Mouse (Mus musculus) stomach, embryonic 16.5 days (tissue): Measurements from ENCODE around the gene Eif3c. TPM values are rescaled to one million over a fixed set of nuclear protein-coding genes. Genes with fewer than 3 reads are reported as not detected.
A peak's percentile ranks its signal among the peaks of the same experiment; 100 is the strongest.

Experiments
- ATAC-seq: fragments of 200-750 bp; cut with Nextera tagmentation; 2 replicates; pipeline ENCODE4 v1.8.0; 2017; ENCODE audit warnings: moderate number of reproducible peaks, moderate TSS enrichment; ENCODE audit not compliant: insufficient read depth, low FRiP score
- H3K27ac ChIP-seq: fragments of 300-500 bp; sonication (generic); 2 replicates; pipeline ENCODE4 v1.5.1; 2014; ENCODE audit warnings: low read length
- H3K27me3 ChIP-seq: fragments of 300-500 bp; sonication (generic); 2 replicates; pipeline ENCODE4 v1.6.1; 2014; ENCODE audit warnings: low read length, control low read depth, mixed read lengths; ENCODE audit not compliant: control insufficient read depth, insufficient read depth
- H3K36me3 ChIP-seq: fragments of 300-500 bp; sonication (generic); 2 replicates; pipeline ENCODE4 v1.6.1; 2014; ENCODE audit warnings: low read length; ENCODE audit not compliant: control insufficient read depth, insufficient read depth
- H3K4me1 ChIP-seq: fragments of 300-500 bp; sonication (generic); 2 replicates; pipeline ENCODE4 v1.6.1; 2014; ENCODE audit warnings: low read length, control low read depth, mixed read lengths; ENCODE audit not compliant: control insufficient read depth, insufficient read depth
- H3K4me2 ChIP-seq: fragments of 300-500 bp; sonication (generic); 2 replicates; pipeline ENCODE4 v1.6.1; 2014; ENCODE audit warnings: low read depth, low read length, mixed read lengths
- H3K4me3 ChIP-seq: fragments of 300-500 bp; sonication (generic); replicated peaks from 2 replicates; pipeline ENCODE4 v1.5.1; 2014; ENCODE audit warnings: mild to moderate bottlenecking, low read length
- H3K9ac ChIP-seq: fragments of 300-500 bp; sonication (generic); 2 replicates; pipeline ENCODE4 v1.6.1; 2014; ENCODE audit warnings: low read length
- H3K9me3 ChIP-seq: fragments of 300-500 bp; sonication (generic); replicated peaks from 2 replicates; pipeline ENCODE4 v1.6.1; 2016; ENCODE audit warnings: low read length, control low read depth; ENCODE audit not compliant: control insufficient read depth
- WGBS: fragments of 180-500 bp; shearing (Covaris S2); extraction: QIAGEN DNeasy Blood & Tissue Kit; methylation state at CpG from one replicate; pipeline ENCODE4 v1.1.7; 2014; 5-methylcytosine and 5-hydroxymethylcytosine counted together
- polyA plus RNA-seq: library from polyadenylated mRNA; unstranded; fragments of >200 nt; fragmentation: Nextera tagmentation; extraction: Ambion mirVana; gene quantifications from 2 replicates; pipeline ENCODE4 v1.2.1, GENCODE M21; 2015

The Eif3c gene
- polyA plus RNA-seq, 1 experiment from 2014 or later: 176 TPM

DNA sequence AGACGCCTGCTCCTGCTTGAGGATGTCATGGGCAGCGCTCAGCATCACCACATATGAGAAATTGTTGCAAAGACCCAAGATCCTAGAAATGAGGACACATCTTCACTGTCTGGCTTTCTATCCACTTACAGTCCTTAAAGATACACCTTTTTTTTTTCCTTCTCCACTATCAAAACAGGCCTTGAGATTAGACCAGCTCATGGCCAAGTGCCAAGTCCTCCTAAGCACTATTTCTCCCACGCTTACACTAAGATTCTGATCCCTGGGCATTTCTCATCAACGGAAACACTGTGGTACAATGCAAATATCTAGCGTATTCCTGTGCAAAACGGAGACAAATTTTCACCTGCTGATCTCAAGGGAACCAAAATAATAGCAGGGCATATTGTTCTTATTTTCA, 15.4 kb upstream of the Eif3c start:
- Histone ChIP-seq H3K9me3 (no peaks in the 10 kb centered on the region), H3K9ac (no peak overlapping the region), H3K27ac (no peak overlapping the region), H3K4me1 (0 out of 2 replicates have a peak, but pooled peaks cover 4% of the 10 kb centered on the region), H3K4me3 (no peak overlapping the region), H3K36me3 (no peaks in the 10 kb centered on the region), H3K27me3 (no peaks in the 10 kb centered on the region; the same call in 1 of the 2 replicates), H3K4me2 (no peak overlapping the region)
- no peak for ATAC-seq
- WGBS: 73% methylated on average over 6 of the region's 6 CpGs

DNA sequence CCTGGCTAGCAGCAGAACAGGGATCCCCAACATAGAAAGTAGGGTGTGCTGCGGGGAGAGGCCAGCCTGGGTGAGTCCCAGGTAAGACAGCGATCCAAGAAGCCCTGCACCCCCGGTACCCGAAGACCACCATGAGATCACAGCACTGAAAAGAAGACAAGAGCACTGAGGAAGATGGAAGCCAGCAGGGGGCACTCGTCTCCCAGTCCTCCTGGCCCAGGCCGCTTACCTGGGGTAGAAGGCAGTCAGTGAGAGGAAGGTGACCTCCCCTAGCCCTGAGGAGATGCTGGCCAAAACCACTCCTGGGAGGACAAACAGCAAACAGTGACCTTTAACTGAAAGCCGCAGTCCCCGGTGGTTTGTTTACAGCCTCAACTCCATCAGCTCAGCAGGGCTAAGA, 13.0 kb upstream of the Eif3c start:
- ATAC-seq: no peak
- Histone ChIP-seq H3K4me1 (0 out of 2 replicates have a peak, but pooled peaks cover 4% of the 10 kb centered on the region), H3K4me2 (no peak overlapping the region), H3K4me3 (no peak overlapping the region), H3K9ac (no peak overlapping the region), H3K27me3 (no peaks in the 10 kb centered on the region), H3K36me3 (no peaks in the 10 kb centered on the region), H3K9me3 (no peaks in the 10 kb centered on the region), H3K27ac (no peak overlapping the region)
- WGBS: 53% methylated on average over 8 of the region's 8 CpGs

DNA sequence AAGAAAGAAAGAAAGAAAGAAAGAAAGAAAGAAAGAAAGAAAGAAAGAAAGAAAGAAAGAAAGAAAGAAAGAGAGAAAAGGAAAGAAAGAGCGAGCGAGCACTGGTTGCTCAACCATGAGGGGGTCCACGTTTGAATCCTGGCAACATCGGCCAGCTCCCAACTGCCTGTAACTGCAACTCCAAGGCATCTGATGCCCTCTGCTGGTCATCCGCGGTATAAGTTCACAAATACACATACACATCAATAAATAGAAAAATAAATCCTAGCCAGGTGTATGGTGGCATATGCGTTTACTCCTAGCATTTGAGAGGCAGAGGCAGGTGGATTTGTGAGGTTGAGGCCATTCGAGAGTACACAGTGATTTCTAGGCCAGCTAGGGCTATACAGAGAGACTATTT, 10.7 kb upstream of the Eif3c start:
- 0 out of 2 replicates have a peak, but pooled peaks cover 3% of the 10 kb centered on the region for H3K4me1 ChIP-seq
- 52% methylated on average over 8 of the region's 8 CpGs for WGBS
- no peak overlapping the region for H3K4me3 ChIP-seq
- no peaks in the 10 kb centered on the region for H3K36me3 ChIP-seq
- no peak overlapping the region for H3K27ac ChIP-seq
- no peak overlapping the region for H3K9ac ChIP-seq
- H3K4me2 ChIP-seq: no peak overlapping the region
- ATAC-seq: no peak
- no peaks in the 10 kb centered on the region for H3K9me3 ChIP-seq
- H3K27me3 ChIP-seq: no peaks in the 10 kb centered on the region

DNA sequence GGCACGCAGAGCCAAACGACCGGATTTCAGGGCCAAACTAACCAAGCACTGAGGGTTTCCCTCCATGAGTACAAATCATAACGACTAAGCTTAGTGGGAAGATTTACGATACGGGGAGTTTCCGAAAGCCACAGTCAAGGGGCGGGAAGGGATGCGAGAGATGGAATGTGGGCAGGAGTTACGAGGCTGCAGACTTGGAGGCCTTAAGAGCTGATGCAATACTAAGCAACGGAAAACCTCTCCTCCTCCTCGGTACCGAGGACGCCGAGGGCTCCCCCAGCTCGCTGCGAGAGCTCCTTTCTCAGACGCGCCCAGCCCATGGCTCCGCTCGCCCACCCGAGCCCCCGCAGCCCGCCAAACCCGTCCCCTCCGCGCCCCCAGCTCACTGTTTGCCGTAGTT, 518 bp downstream of the Eif3c start:
- peak; percentile 48; the same call in 1 of the 2 replicates for ATAC-seq
- peak overlapping the region; percentile 88 for H3K27ac ChIP-seq
- WGBS: under 1% methylated on average over 28 of the region's 28 CpGs
- peak overlapping the region; percentile 88 for H3K4me3 ChIP-seq
- peaks cover 4% of the 10 kb centered on the region for H3K4me1 ChIP-seq
- H3K4me2 ChIP-seq: peak overlapping the region; percentile 60
- peaks cover 11% of the 10 kb centered on the region for H3K36me3 ChIP-seq
- no peaks in the 10 kb centered on the region for H3K9me3 ChIP-seq
- no peaks in the 10 kb centered on the region for H3K27me3 ChIP-seq
- peak overlapping the region; percentile 87 for H3K9ac ChIP-seq

DNA sequence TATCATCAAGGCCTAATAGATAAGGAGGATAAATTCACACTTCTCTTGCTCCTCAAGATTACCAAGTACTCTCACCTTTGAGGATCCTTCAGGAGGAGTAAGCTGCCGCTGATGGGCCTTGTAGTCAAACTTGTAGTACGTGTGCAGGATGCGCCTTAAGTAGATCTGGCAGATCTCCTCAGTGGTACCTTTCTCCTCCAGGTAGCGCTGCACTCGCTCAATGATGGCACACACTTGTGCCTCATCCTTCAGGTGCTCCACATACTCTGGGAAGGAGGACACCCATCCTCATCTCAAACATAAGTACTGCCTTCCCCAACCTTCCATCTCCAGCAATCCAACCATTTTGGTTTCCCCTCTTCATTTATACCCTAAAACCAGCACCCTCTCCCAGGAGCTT, 9.6 kb downstream of the Eif3c start:
- Histone ChIP-seq H3K9ac (no peak overlapping the region), H3K4me1 (no peaks in the 10 kb centered on the region), H3K27me3 (no peaks in the 10 kb centered on the region), H3K36me3 (peaks cover 41% of the 10 kb centered on the region), H3K9me3 (no peaks in the 10 kb centered on the region), H3K27ac (no peak overlapping the region), H3K4me3 (no peak overlapping the region), H3K4me2 (no peak overlapping the region)
- ATAC-seq: no peak
- WGBS: 96% methylated on average over 5 of the region's 5 CpGs

DNA sequence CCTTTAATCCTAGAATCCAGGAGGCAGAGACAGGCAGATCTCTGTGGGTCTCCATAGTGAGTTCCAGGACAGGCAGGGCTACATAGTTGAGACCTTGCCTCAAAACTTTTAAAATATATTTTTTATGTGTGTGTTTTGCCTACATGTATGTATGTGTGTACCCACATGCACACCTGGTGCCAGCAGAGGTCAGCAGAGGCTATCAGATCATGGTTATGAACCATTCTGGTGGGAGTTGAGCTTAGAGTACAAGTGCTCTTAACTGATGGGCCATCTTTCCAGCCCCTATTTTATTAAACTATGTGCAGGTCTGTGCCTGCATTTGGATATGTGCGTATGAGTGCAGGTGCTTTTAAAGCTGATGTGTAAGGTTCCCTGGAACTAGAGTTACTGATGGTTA, 11.4 kb downstream of the Eif3c start:
- no peaks in the 10 kb centered on the region for H3K4me1 ChIP-seq
- ATAC-seq: no peak
- no peak overlapping the region for H3K4me3 ChIP-seq
- H3K36me3 ChIP-seq: peaks cover 44% of the 10 kb centered on the region
- no peak overlapping the region for H3K4me2 ChIP-seq
- H3K27ac ChIP-seq: no peak overlapping the region
- WGBS: 91% methylated on average over 1 of the region's 1 CpGs
- no peak overlapping the region for H3K9ac ChIP-seq
- no peaks in the 10 kb centered on the region for H3K9me3 ChIP-seq
- H3K27me3 ChIP-seq: no peaks in the 10 kb centered on the region

DNA sequence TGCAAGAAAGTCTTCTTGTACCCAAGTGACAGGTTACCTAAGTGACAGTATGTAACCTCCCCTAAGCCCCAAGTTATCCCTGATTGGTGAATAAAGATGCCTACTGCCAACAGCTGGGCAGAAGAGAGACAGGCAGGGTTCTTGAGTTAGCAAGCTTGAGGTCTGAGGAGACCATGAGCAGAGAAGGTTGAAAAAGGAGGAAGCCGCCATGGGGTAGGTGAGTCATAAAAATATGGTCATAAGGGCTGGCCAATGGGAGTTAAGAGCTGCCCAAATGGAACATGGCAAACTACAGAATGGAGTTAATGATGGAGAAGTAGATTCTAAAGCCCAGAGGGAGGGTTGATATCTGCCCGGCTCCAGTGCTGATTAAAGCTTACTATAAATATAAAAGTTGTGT, 20.6 kb downstream of the Eif3c start:
- H3K27me3 ChIP-seq: no peaks in the 10 kb centered on the region
- no peak for ATAC-seq
- no peaks in the 10 kb centered on the region for H3K9me3 ChIP-seq
- H3K4me2 ChIP-seq: no peak overlapping the region
- H3K4me3 ChIP-seq: no peak overlapping the region
- peaks cover 18% of the 10 kb centered on the region for H3K36me3 ChIP-seq
- WGBS: 79% methylated on average over 2 of the region's 2 CpGs
- no peak overlapping the region for H3K9ac ChIP-seq
- H3K27ac ChIP-seq: no peak overlapping the region
- no peaks in the 10 kb centered on the region for H3K4me1 ChIP-seq

DNA sequence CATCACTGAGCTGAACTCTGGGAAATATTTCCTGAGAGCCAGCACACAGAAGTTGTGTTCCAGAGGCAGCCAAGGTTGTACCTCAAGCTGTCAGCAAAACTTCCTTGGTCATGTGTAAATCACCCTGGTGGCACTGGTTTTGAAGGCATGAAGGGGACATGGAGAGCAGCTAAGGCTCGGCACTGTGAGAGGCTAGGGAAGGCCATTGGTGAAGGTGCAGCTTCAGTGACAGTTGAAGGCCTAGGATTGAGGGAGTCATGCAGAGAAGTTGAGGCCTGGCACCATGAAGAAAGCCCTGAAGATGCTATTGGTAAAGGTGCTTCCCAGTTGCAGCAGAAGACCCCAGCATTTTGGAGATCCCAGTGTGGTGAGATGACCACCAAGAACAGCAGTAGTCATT, 24.6 kb downstream of the Eif3c start:
- Histone ChIP-seq H3K9me3 (no peaks in the 10 kb centered on the region), H3K27me3 (peaks cover 5% of the 10 kb centered on the region), H3K36me3 (peaks cover 6% of the 10 kb centered on the region; the same call in 1 of the 2 replicates), H3K27ac (no peak overlapping the region), H3K4me2 (no peak overlapping the region), H3K4me3 (no peak overlapping the region), H3K9ac (no peak overlapping the region), H3K4me1 (no peaks in the 10 kb centered on the region)
- 85% methylated on average over 1 of the region's 1 CpGs for WGBS
- no peak for ATAC-seq

DNA sequence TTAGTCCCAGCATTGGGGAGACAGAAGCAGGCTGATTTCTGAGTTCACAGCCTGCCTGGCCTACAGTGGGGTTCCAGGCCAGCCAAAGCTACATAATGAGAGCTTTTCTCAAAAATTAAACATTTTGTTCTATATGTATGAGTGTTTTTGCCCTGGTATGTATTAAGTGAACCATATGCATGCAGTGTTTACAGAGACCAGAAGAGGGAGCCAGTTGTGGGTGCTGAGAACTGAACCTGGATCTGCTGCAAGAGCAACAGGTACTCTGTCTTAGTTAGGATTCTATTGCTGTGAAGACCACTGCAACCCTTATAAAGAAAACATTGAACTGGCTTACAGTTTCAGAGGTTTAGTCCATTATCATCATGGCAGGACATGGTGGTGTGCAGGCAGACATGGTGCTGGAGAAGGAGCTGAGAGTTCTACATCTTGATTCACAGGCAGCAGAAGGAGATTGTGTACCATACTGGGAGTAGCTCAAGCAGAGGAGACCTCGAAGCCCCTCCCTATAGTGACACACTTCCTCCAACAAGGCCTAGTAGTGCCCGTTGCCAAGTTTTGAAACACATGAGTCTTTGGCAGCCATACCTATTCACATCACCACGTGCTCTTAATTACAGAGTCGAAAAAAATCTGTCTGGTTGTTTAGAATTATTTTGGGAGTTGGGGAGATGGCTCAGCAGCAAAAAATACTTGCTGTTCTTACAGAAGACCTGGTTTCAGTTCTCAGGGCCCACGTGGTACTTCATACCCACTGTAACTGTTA, 28.2 kb downstream of the Eif3c start:
- WGBS: 74% methylated on average over 5 of the region's 5 CpGs
- Histone ChIP-seq H3K4me1 (no peaks in the 10 kb centered on the region), H3K9ac (no peak overlapping the region), H3K4me2 (no peak overlapping the region), H3K36me3 (no peaks in the 10 kb centered on the region), H3K27me3 (peaks cover 7% of the 10 kb centered on the region), H3K27ac (no peak overlapping the region), H3K9me3 (no peaks in the 10 kb centered on the region), H3K4me3 (no peak overlapping the region)
- no peak for ATAC-seq
